Mouse (Mus musculus) left cerebral cortex, postnatal 36 days (tissue): ENCODE results near the gene Phf21b. TPM values are rescaled to one million over a fixed set of nuclear protein-coding genes. Genes with fewer than 3 reads are reported as not detected.
A peak's percentile ranks its signal among the peaks of the same experiment; 100 is the strongest.

Experiments used
- DNase-seq, 2 experiments: peaks; one replicate each; pipeline ENCODE4 v3.0.0; 2021 to 2022; ENCODE audit warnings: low spot score in 2 of 2, mixed read lengths in 1 of 2
- intact Hi-C: fragments of 180-260 bp; cut with DNase I; formaldehyde crosslinking; loops from one replicate; pipeline ENCODE4 v1.15.1; 2025
- total RNA-seq, 2 experiments: library from RNA; stranded (reverse); gene quantifications; 2 replicates each; pipeline ENCODE4 v1.2.3; 2021

The Phf21b gene
- total RNA-seq, 2 experiments from 2014 or later, result 11.0 to 18.6 TPM

DNA sequence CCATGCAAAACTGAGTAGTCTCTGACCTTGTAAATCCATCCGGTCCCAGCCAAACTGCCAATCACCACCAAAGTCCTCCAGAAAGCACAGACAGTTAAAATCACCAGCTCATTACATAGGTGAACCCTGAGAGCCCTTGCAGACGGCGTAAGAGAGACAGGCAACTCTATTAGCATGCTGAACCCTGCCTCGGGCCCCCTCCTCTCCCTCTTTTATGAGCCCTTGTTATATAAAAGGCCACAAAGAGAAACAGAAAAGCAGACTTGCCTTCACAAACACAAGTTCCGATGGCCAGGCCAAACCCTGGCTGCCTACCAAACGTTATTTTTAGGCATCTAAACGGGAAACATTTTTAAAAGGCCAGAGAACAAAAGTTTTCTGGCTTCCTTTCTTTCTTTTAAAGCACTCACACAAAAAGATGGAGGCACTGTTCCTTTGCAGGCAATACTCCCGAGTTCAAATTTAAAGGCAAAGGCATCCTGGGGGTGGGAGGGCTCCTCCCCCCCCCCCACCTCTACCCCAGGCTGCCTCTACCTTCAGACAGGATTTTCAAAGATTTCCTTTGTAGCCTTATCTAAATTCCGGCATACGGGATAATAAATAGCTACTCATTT is 3.3 kb downstream of the Phf21b start:
- intact Hi-C loops, result loop anchor here (5.0 to 10.0 kb wide), 2 partner anchors 40 to 142 kb away; no protein-coding TSS in a partner anchor
- DNase-seq, result peak in 1 of 2 experiments; percentile 21

GRCm38 (mm10) chr15:84850321-84850720 is 5.5 kb downstream of the Phf21b start:
- no peak for DNase-seq
- intact Hi-C loops, result loop anchor here (5.0 to 10.0 kb wide), 2 partner anchors 42 to 144 kb away; no protein-coding TSS in a partner anchor

DNA sequence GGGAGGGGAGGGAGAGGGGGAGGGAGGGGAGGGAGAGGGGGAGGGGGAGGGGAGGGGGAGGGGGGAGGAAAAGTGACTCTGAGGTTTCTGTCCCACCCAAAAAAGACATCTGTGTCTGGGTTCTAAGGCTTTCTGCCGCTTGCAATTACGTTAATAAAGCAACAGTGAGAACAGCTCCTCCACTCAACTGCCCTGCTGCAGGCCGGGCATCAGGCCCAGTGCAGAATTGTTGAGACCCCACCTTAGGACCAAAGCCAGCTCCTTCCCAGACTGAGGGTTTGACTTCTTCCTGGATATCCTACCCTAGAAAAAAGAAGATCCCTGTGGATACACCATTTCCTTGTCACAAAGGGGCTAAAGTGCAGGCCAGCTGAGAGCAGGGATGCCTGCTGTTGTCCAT is 9.6 kb downstream of the Phf21b start:
- intact Hi-C loops, result no loop called here
- DNase-seq, result no peak

DNA sequence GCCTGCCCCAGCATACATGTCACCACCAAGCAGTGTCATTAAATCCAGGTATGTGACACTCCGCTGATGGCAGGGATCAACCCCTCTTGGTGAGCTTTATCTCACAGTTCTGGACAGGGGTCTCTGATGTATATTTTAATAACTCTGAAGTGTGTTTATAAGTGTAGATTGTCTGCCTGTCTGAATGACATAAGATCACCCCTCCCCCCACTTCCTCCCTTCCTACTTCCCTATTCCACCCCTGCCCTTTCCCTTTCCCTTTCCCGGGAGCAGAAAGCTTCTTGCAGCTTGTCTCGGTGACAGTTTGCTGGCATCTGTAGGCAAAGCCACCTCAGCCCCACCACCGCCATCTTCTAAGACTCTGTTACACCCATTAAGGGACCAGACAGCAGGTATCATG is 11.0 kb downstream of the Phf21b start:
- DNase-seq, result no peak
- intact Hi-C loops, result no loop called here

DNA sequence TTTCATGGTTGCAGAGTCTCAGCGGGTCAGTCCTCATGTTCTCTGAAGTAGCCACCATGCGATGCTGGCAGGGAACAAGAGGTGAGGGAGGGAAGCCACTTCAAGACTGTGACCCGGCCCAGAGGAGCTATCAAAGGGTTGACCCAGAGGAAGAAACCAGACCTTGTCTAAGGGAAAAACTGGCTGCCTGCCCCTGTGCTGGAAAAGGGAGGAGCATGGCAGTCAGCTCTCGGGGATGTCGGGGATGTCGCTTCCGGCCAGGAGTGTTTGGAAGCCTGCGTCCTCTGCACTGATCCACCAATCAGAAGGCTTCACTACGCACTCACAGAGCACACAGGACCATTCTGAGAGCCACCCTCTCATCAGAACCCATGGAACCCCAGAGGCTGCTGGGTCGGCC is 12.8 kb downstream of the Phf21b start:
- intact Hi-C loops, result no loop called here
- no peak for DNase-seq

DNA sequence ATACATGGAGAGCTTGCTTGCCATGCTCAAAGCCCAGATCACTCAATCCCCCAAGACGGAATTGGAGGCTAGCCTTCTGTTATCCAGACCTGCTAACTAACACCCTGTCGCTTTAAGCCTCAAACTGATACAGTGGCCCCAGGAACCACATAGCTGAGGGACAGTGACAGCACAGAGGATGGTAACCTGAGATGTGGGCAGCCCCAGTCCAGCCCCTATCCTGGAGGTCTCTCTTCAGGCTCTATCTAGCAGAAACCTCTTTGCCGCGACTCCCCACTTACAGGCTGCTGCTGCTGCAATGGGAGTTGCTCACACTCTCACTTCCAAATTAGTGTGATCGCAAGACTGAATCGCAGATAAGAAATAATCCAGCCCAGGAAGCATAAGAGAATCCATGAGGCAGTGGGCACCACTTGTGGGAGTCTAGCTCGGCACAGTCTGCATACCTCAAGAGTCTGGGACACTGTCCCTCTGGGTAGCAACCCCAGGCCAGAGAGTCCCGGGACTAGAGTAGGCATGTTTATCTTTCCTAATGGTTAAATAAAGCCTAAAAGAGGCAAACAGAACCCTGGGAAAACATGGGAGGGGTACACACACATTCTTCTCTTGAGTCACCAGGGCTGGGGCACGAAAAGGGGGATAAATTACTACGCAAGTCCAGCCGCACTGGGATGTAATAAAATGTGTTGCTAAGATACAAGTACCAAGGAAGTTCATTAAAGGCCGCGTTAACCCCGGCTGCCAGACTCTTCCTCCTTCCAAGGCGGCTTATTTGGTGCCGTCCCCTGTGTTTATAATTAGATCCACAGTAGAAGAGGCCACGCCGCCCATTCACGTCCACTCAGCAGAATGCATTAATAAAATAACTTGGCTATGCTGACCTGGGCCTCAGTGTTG is 13.7 kb downstream of the Phf21b start:
- no peak for DNase-seq
- intact Hi-C loops, result no loop called here

GRCm38 (mm10) chr15:84840560-84840959 is 15.3 kb downstream of the Phf21b start:
- intact Hi-C loops, result no loop called here
- DNase-seq, result no peak

DNA sequence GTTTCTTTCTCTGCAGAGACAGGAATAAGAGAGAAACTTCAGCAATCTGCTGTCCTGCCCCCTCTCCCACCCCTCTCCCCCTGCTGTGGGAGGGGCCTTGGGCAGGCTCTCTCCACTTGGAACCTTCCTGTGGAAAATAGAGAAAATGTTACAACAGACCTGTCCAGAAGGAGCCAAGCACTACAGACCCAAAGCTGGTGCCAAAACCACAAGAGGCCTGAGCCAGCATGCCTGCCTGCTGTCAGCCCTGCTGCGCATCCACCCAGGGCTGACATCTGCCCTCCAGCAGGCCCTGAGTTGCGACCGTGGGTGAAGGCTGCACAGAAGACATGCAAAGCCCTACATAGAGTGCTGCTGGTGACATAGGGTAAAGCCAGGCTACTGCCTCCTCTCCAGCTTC is 16.3 kb downstream of the Phf21b start:
- no peak for DNase-seq
- intact Hi-C loops, result no loop called here

DNA sequence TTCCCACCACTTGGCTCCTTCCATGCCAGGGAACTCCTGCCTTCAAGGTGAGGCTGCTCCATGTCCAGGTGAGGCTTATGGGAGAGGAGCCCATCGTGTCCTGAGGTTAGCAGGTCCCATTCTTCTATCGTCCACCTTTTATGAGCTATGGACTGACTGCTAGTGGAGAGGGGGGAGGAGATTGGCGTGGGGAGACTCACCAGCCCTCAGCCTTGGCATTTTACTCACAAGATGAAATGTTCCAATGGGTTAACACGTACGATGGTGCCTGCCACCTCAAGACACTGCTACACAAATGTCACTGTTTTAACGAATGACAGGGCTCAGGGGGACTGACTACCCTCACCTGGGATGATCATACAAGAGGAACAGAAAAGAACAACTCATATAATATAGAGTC is 18.0 kb downstream of the Phf21b start:
- intact Hi-C loops, result no loop called here
- no peak for DNase-seq

DNA sequence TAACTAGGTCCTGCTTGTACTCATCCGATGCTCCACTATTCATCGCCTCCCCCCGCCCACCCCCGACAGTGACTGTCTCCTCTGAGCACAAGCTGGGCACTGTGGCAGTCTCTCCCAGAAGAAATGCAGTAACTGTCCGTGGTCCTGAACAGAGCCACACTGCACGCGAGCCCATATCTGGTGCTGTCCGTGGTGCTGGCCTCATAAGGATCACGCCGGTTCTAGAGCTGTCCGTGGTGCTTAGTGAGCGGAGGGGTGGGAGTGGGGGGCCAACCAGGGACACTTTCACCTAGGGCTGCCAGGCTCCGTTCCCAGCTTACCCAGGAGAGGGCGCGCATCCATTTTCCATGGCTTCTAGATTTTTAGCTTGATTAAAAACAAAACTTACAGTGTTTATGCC is 26.4 kb downstream of the Phf21b start:
- peak; percentile 39 to 65 for DNase-seq
- intact Hi-C loops, result no loop called here

- DNase-seq, result no peak
- intact Hi-C loops, result no loop called here
Observed at GRCm38 (mm10) chr15:84828603-84829002, 27.2 kb downstream of the Phf21b start.

- DNase-seq, result no peak
- intact Hi-C loops, result no loop called here
Observed at GRCm38 (mm10) chr15:84823086-84823485, 32.8 kb downstream of the Phf21b start.

- intact Hi-C loops, result no loop called here
- peak in 1 of 2 experiments; percentile 36 for DNase-seq
Observed at GRCm38 (mm10) chr15:84820811-84821210, 35.0 kb downstream of the Phf21b start.

- DNase-seq, result no peak
Observed at GRCm38 (mm10) chr15:84818284-84818683, 37.6 kb downstream of the Phf21b start.

GRCm38 (mm10) chr15:84817589-84817988 is 38.3 kb downstream of the Phf21b start:
- no peak for DNase-seq
- intact Hi-C loops, result no loop called here

More at GRCm38 (mm10) chr15:84818284-84818683, 37.6 kb downstream of the Phf21b start:
- intact Hi-C loops, result no loop called here

DNA sequence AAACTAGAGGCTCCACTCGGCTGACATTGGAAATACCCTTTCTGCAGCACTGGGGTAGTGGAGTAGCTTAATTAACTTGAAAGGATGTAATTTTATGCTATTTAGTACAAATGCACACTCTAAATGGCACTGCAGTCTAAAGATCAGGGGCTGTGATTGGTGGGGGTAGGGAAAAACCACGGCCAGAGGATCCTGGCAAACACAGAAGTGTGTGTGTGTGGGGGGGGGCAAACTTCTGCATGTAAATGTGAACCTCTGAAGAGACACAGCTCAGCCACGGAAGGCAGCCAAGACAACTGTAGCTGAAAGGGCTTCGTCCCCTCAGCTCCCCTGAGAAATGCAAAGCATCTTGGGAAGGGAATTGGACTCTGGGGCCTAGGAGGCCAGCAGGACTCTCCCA is 40.7 kb downstream of the Phf21b start:
- intact Hi-C loops, result no loop called here

DNA sequence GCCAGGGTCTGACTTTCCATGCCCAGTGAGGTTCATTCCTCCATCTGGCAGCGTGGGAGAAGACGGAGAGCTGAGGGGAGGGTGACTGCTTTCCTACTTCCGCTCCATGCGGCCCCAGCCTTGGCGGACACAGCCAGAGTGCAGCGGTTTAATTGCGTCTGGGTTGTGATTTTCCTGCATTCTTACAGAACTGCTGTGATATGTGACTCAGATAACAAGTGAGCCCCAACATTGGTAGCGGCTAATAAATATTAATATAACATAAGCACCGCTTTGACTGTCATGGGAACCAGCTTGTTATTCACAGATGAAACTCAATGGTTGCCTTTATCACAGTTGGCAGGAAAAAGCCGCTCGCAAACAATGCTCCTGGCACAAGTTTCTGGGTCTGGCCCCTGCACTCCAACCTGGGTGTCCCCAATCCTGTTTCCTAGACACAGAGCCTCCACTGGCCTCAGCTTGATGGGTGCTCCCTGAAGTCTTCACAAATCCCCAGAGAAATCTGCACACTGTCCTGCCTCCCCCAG is 43.0 kb downstream of the Phf21b start:
- intact Hi-C loops, result no loop called here
- no peak for DNase-seq

More for the DNA sequence above, 40.7 kb downstream of the Phf21b start:
- no peak for DNase-seq

DNA sequence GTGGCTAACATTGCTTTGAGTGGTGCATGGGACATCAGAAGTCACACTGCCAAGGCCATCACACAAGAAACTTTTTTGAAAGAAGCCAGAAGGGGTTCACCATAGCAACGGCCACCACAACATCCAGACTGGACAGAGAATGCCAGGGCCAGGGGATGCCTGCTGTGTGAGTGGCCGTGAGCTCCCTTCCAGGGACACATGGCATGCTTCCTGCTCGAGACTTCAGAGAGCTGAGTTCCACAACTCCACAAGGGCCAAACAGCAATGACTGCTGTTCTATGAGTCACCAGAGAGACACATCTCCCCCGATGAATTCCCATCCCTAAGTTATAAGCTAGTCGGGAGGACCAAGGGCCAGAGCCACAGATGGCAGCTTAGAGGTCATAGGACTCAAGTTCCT is 44.7 kb downstream of the Phf21b start:
- DNase-seq, result no peak

DNA sequence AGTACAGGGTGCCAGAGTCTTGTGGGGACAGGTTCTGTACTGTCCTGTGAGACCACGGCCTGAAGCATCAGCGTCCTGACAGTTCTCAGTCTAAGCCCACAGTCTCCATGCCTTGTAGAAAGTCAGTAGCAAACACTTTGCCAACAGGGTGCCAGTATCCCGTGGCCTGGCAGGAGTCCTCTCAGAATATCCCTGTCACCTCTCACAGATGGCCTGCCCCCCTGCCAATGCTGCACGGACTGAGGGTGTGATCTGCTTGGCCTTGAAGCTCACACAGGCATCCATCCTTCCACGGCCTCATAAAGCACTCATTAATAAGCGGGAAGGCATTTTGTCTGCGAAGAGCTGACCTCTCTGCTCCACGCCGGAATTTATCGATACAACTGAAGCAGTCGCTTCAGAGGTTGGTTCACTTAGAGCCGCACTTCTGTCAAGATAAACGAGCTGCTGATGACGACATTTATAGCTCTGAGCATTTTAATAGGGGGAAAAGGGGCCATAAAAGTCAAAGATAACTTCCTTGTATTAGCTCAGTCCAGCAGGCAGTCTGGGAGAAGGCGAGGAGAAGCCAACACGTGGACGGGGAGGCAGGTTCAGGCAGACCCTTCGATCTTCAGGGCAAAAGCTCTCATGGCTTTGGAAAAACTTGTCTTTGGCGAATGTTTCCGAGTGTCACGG is 46.4 kb downstream of the Phf21b start:
- no peak for DNase-seq
- intact Hi-C loops, result no loop called here

More for the DNA sequence above, 44.7 kb downstream of the Phf21b start:
- intact Hi-C loops, result no loop called here

DNA sequence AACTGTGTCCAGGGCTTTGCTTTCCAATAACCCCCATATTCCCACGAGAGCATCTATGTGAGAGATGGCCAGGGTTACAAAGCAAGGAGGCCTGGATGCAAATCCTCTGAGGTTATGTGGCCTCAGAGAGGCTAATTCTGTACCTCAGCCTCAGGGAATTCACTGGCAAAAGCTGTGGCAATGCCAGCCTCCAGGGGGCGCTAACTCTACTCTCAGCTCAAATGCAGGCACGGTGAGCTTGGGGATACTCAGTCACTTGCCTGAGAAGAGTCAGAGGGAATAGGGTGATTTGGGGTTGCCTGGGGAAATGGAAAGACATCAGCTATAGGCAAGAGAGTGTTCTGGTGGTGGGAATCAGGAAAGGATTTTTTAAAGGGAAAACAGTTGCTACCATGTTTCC is 52.2 kb downstream of the Phf21b start:
- DNase-seq, result peak; percentile 30 to 59
- intact Hi-C loops, result loop anchor here (5.0 kb wide), 1 partner anchor 89 kb away; no protein-coding TSS in a partner anchor
